Mouse (Mus musculus): ENCODE results near the gene Mylk. TPM values are rescaled to one million over a fixed set of nuclear protein-coding genes. Genes with fewer than 3 reads are reported as not detected.
A peak's percentile ranks its signal among the peaks of the same experiment; 100 is the strongest.

Mylk gene
- total and polyA plus RNA-seq, 3 experiments: 28.3 to 42.3 (median 32.9) TPM

DNA sequence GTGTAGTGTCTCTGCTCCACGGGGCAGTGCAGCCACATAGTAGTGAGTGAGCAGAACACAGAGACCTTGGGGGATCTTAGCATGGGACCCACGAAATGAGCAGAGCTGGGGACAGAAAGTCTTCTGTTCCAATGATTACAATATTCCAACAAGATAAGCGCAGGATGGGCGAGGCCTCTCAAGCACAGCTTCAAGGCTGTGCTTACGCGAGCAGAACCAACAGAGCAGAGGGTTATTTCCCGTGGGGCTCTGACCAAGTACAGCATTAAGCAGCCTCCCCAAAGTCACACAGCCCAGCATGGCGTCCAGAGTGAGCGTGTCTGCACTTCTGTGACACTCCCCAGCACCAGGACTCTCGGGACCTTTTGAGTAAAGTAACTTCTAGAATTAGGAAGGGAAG, 252.6 kb downstream of the Mylk start:
- no peak overlapping the region for H3K27ac ChIP-seq
- intact Hi-C loops (cut with DNase I): no loop called here
- 68% methylated on average over 10 of the region's 10 CpGs for WGBS
- no peaks in the 10 kb centered on the region for H3K79me2 ChIP-seq (replicated peaks; ENCODE audit: control insufficient read depth, insufficient read depth, low read length)
- H3K4me3 ChIP-seq: no peak overlapping the region
- no peaks in the 10 kb centered on the region for H3K36me3 ChIP-seq (ENCODE audit: control insufficient read depth, insufficient read depth, low read length)
- no peak overlapping the region for H3K9ac ChIP-seq (ENCODE audit: low read depth, low read length)
- TF ChIP-seq EP300 (IDR thresholded peaks at IDR 0.05; ENCODE audit: insufficient read depth, low read depth, low read length) (no peak), POLR2A (IDR thresholded peaks at IDR 0.05; ENCODE audit: insufficient read depth, low read depth, low read length) (no peak), CTCF (IDR thresholded peaks at IDR 0.05) (no peak)
- peak in 1 of 2 experiments; percentile 34 for DNase-seq
- no peaks in the 10 kb centered on the region for H3K27me3 ChIP-seq (ENCODE audit: control insufficient read depth, insufficient read depth, low read length)
- 0 out of 2 replicates have a peak, but pooled peaks cover 1% of the 10 kb centered on the region for H3K4me1 ChIP-seq (ENCODE audit: control insufficient read depth, insufficient read depth, low read length)

GRCm38 (mm10) chr16:34999016-34999415, 254.0 kb downstream of the Mylk start:
- no peak overlapping the region for H3K4me3 ChIP-seq
- WGBS: 83% methylated on average over 3 of the region's 3 CpGs

GRCm38 (mm10) chr16:34999986-35000385, 255.0 kb downstream of the Mylk start:
- intact Hi-C loops (cut with DNase I): no loop called here
- Histone ChIP-seq H3K36me3 (ENCODE audit: control insufficient read depth, insufficient read depth, low read length) (no peaks in the 10 kb centered on the region), H3K4me1 (ENCODE audit: control insufficient read depth, insufficient read depth, low read length) (0 out of 2 replicates have a peak, but pooled peaks cover 1% of the 10 kb centered on the region), H3K4me3 (no peak overlapping the region), H3K27ac (no peak overlapping the region), H3K79me2 (replicated peaks; ENCODE audit: control insufficient read depth, insufficient read depth, low read length) (no peaks in the 10 kb centered on the region), H3K27me3 (ENCODE audit: control insufficient read depth, insufficient read depth, low read length) (no peaks in the 10 kb centered on the region), H3K9ac (ENCODE audit: low read depth, low read length) (no peak overlapping the region)
- WGBS: 63% methylated on average over 11 of the region's 11 CpGs
- no peak for TF ChIP-seq CTCF (IDR thresholded peaks at IDR 0.05)
- TF ChIP-seq POLR2A (IDR thresholded peaks at IDR 0.05; ENCODE audit: insufficient read depth, low read depth, low read length): no peak
- TF ChIP-seq EP300 (IDR thresholded peaks at IDR 0.05; ENCODE audit: insufficient read depth, low read depth, low read length): no peak
- DNase-seq: no peak

More at GRCm38 (mm10) chr16:34999016-34999415, 254.0 kb downstream of the Mylk start:
- no peaks in the 10 kb centered on the region for H3K79me2 ChIP-seq (replicated peaks; ENCODE audit: control insufficient read depth, insufficient read depth, low read length)
- H3K36me3 ChIP-seq (ENCODE audit: control insufficient read depth, insufficient read depth, low read length): no peaks in the 10 kb centered on the region
- no peak for TF ChIP-seq CTCF (IDR thresholded peaks at IDR 0.05)
- no peak for TF ChIP-seq POLR2A (IDR thresholded peaks at IDR 0.05; ENCODE audit: insufficient read depth, low read depth, low read length)
- TF ChIP-seq EP300 (IDR thresholded peaks at IDR 0.05; ENCODE audit: insufficient read depth, low read depth, low read length): no peak
- H3K27ac ChIP-seq: no peak overlapping the region
- no peak overlapping the region for H3K9ac ChIP-seq (ENCODE audit: low read depth, low read length)
- 0 out of 2 replicates have a peak, but pooled peaks cover 1% of the 10 kb centered on the region for H3K4me1 ChIP-seq (ENCODE audit: control insufficient read depth, insufficient read depth, low read length)
- no peak for DNase-seq
- H3K27me3 ChIP-seq (ENCODE audit: control insufficient read depth, insufficient read depth, low read length): no peaks in the 10 kb centered on the region
- intact Hi-C loops (cut with DNase I): no loop called here

- no peaks in the 10 kb centered on the region for H3K79me2 ChIP-seq (replicated peaks; ENCODE audit: control insufficient read depth, insufficient read depth, low read length)
- H3K4me3 ChIP-seq: no peak overlapping the region
- H3K36me3 ChIP-seq (ENCODE audit: control insufficient read depth, insufficient read depth, low read length): no peaks in the 10 kb centered on the region
- H3K27ac ChIP-seq: no peak overlapping the region
- 22% methylated on average over 10 of the region's 10 CpGs for WGBS
- no peaks in the 10 kb centered on the region for H3K27me3 ChIP-seq (ENCODE audit: control insufficient read depth, insufficient read depth, low read length)
- no peak overlapping the region for H3K9ac ChIP-seq (ENCODE audit: low read depth, low read length)
- intact Hi-C loops (cut with DNase I): no loop called here
- TF ChIP-seq CTCF (IDR thresholded peaks at IDR 0.05) (no peak), EP300 (IDR thresholded peaks at IDR 0.05; ENCODE audit: insufficient read depth, low read depth, low read length) (no peak), POLR2A (IDR thresholded peaks at IDR 0.05; ENCODE audit: insufficient read depth, low read depth, low read length) (no peak)
- H3K4me1 ChIP-seq (ENCODE audit: control insufficient read depth, insufficient read depth, low read length): 0 out of 2 replicates have a peak, but pooled peaks cover 1% of the 10 kb centered on the region
- no peak for DNase-seq
Measured at GRCm38 (mm10) chr16:35000923-35001560, 256.0 kb downstream of the Mylk start.

- Histone ChIP-seq H3K9ac (ENCODE audit: low read depth, low read length) (no peak overlapping the region), H3K36me3 (ENCODE audit: control insufficient read depth, insufficient read depth, low read length) (no peaks in the 10 kb centered on the region), H3K4me1 (ENCODE audit: control insufficient read depth, insufficient read depth, low read length) (no peaks in the 10 kb centered on the region), H3K4me3 (no peak overlapping the region), H3K27me3 (ENCODE audit: control insufficient read depth, insufficient read depth, low read length) (no peaks in the 10 kb centered on the region), H3K27ac (no peak overlapping the region), H3K79me2 (replicated peaks; ENCODE audit: control insufficient read depth, insufficient read depth, low read length) (no peaks in the 10 kb centered on the region)
- WGBS: 62% methylated on average over 5 of the region's 5 CpGs
- DNase-seq: no peak
- TF ChIP-seq EP300 (IDR thresholded peaks at IDR 0.05; ENCODE audit: insufficient read depth, low read depth, low read length): no peak
- TF ChIP-seq CTCF (IDR thresholded peaks at IDR 0.05): no peak
- TF ChIP-seq POLR2A (IDR thresholded peaks at IDR 0.05; ENCODE audit: insufficient read depth, low read depth, low read length): no peak
- intact Hi-C loops (cut with DNase I): no loop called here
Measured at GRCm38 (mm10) chr16:35004356-35004755, 259.3 kb downstream of the Mylk start.

GRCm38 (mm10) chr16:35004756-35005155, 259.7 kb downstream of the Mylk start:
- H3K9ac ChIP-seq (ENCODE audit: low read depth, low read length): no peak overlapping the region
- no peaks in the 10 kb centered on the region for H3K4me1 ChIP-seq (ENCODE audit: control insufficient read depth, insufficient read depth, low read length)
- WGBS: 83% methylated on average over 2 of the region's 2 CpGs
- no peak overlapping the region for H3K4me3 ChIP-seq
- H3K36me3 ChIP-seq (ENCODE audit: control insufficient read depth, insufficient read depth, low read length): no peaks in the 10 kb centered on the region
- no peaks in the 10 kb centered on the region for H3K79me2 ChIP-seq (replicated peaks; ENCODE audit: control insufficient read depth, insufficient read depth, low read length)
- no peaks in the 10 kb centered on the region for H3K27me3 ChIP-seq (ENCODE audit: control insufficient read depth, insufficient read depth, low read length)
- DNase-seq: no peak
- no peak overlapping the region for H3K27ac ChIP-seq
- intact Hi-C loops (cut with DNase I): no loop called here
- TF ChIP-seq POLR2A (IDR thresholded peaks at IDR 0.05; ENCODE audit: insufficient read depth, low read depth, low read length): no peak
- TF ChIP-seq CTCF (IDR thresholded peaks at IDR 0.05): no peak
- TF ChIP-seq EP300 (IDR thresholded peaks at IDR 0.05; ENCODE audit: insufficient read depth, low read depth, low read length): no peak
